Mouse (Mus musculus): ENCODE data around the gene Ncam1. TPM values are rescaled to one million over a fixed set of nuclear protein-coding genes. Genes with fewer than 3 reads are reported as not detected.

Gene Ncam1
- polyA plus RNA-seq, 1 experiment from 2014 or later: 71.0 TPM

- no peak for TF ChIP-seq CTCF (IDR thresholded peaks at IDR 0.05)
- no peak for ATAC-seq
- DNase-seq (ENCODE audit: low read depth, low spot score): no peak
- H3K27me3 ChIP-seq: no peaks in the 10 kb centered on the region
- in situ Hi-C loops (cut with MboI; ENCODE audit: low pct_unique_long_range_greater_than_20kb): no loop called here
- POLR2A ChIA-PET: no interaction called here
- CTCF ChIA-PET: interaction anchor here (1.0 kb wide), 1 partner anchor 57 kb away, joined by 3 read pairs; no protein-coding TSS in a partner anchor
These were observed 140.3 kb downstream of the Ncam1 start for GRCm38 (mm10) chr9:49658381-49658856.

DNA sequence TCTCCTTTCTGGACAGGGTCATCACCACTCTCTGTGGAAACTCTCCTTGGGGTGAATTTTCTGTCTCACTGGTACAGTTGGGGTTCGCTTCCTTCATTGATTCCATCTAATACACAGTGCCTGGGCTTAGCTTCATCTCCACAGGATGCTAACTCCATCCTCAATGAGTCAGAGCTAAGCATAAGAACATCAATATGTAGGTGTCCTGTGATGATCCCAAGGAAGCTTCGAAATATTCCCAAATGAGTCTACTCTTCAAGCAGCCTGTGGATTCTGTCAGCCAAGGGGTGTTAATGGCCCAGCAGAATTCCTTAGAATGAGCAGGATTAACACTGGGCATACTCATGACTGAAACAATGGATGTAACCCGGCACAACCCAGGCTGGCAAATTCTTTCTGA lies 144.3 kb downstream of the Ncam1 start:
- CTCF ChIA-PET: interaction anchor here (1.0 to 1.6 kb wide), 2 partner anchors 12 to 15 kb away, joined by 3 to 4 read pairs; no protein-coding TSS in a partner anchor
- TF ChIP-seq CTCF (IDR thresholded peaks at IDR 0.05): no peak

GRCm38 (mm10) chr9:49653478-49654245 lies 145.1 kb downstream of the Ncam1 start:
- in situ Hi-C loops (cut with MboI; ENCODE audit: low pct_unique_long_range_greater_than_20kb): no loop called here
- POLR2A ChIA-PET: no interaction called here
- H3K27me3 ChIP-seq: no peaks in the 10 kb centered on the region
- DNase-seq (ENCODE audit: low read depth, low spot score): no peak
- ATAC-seq: no peak
- no peak for TF ChIP-seq CTCF (IDR thresholded peaks at IDR 0.05)
- CTCF ChIA-PET: interaction anchor here (1.6 kb wide), 1 partner anchor 15 kb away, joined by 3 read pairs; no protein-coding TSS in a partner anchor

More for the DNA sequence above, 144.3 kb downstream of the Ncam1 start:
- DNase-seq (ENCODE audit: low read depth, low spot score) (no peak), ATAC-seq (no peak)
- POLR2A ChIA-PET: no interaction called here
- no peaks in the 10 kb centered on the region for H3K27me3 ChIP-seq
- in situ Hi-C loops (cut with MboI; ENCODE audit: low pct_unique_long_range_greater_than_20kb): no loop called here

- DNase-seq (ENCODE audit: low read depth, low spot score): no peak
- H3K27me3 ChIP-seq: no peaks in the 10 kb centered on the region
- CTCF ChIA-PET: no interaction called here
- TF ChIP-seq CTCF (IDR thresholded peaks at IDR 0.05): no peak
- in situ Hi-C loops (cut with MboI; ENCODE audit: low pct_unique_long_range_greater_than_20kb): no loop called here
- POLR2A ChIA-PET: no interaction called here
- no peak for ATAC-seq
These were observed 154.4 kb downstream of the Ncam1 start for GRCm38 (mm10) chr9:49644296-49644695.

DNA sequence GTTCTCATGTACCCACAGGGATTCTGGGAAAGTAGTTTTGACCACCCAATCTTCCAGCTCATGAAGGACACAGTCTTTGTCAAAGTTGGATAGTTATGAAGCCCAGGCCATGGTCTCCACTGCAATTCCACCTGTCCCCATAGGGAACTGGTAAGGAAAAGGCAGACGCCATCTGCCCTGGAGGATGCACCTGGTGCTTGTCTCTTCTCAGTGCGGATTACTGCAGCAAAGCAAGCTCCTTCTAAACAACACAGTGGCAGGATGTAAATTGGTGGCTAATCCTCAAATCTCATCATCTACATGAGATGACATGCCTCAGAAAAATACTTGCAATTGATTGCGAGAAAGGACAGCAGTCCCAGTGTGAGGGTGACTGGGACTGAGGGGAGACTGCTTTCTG lies 158.0 kb downstream of the Ncam1 start:
- ChIA-PET CTCF (interaction anchor here (1.0 to 1.1 kb wide), 2 partner anchors 8 to 21 kb away, joined by 3 read pairs; no protein-coding TSS in a partner anchor), POLR2A (no interaction called here)
- DNase-seq (ENCODE audit: low read depth, low spot score) (no peak), ATAC-seq (no peak)
- TF ChIP-seq CTCF (IDR thresholded peaks at IDR 0.05): no peak
- in situ Hi-C loops (cut with MboI; ENCODE audit: low pct_unique_long_range_greater_than_20kb): no loop called here
- no peaks in the 10 kb centered on the region for H3K27me3 ChIP-seq

DNA sequence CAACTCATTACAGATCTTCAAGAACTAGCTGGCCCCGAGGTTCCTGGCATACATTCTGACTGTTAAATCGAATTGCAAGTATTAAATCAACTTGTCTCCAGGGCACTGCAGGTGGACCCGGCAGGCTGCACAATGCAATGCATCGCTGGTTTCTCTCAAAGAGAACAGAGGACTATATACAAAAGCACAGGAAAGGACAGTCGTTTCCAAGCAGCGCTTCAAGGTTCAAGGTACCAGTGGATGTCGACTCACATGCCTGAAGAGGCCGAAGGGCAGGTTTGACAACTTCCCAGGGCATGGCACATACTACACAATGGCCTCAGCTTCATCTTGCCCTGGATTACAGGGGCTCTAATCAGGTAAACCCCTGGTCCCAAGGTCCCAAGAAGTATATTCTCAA lies 158.6 kb downstream of the Ncam1 start:
- CTCF ChIA-PET: no interaction called here
- TF ChIP-seq CTCF (IDR thresholded peaks at IDR 0.05): no peak
- no peaks in the 10 kb centered on the region for H3K27me3 ChIP-seq
- ATAC-seq (no peak), DNase-seq (ENCODE audit: low read depth, low spot score) (no peak)
- in situ Hi-C loops (cut with MboI; ENCODE audit: low pct_unique_long_range_greater_than_20kb): no loop called here
- POLR2A ChIA-PET: no interaction called here

DNA sequence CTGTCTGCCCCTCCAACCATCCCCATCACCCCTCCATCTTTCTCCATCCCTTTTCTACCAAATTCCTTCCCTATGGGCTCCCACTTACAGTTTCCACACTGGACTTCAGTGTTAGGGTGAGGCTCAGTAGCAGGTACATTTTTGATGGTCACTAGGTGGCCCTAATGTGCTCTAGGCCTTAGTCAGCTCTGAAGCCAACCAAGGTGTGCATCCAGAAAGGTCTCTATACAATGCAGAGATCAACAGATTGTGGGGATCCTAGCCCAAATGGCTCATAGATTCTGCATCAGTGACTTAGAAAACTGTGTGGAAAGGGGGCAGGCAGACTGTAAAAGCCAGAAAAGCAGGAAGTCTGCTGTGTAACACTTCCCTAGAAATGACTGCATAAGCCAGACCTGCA lies 160.8 kb downstream of the Ncam1 start:
- ChIA-PET CTCF (no interaction called here), POLR2A (no interaction called here)

DNA sequence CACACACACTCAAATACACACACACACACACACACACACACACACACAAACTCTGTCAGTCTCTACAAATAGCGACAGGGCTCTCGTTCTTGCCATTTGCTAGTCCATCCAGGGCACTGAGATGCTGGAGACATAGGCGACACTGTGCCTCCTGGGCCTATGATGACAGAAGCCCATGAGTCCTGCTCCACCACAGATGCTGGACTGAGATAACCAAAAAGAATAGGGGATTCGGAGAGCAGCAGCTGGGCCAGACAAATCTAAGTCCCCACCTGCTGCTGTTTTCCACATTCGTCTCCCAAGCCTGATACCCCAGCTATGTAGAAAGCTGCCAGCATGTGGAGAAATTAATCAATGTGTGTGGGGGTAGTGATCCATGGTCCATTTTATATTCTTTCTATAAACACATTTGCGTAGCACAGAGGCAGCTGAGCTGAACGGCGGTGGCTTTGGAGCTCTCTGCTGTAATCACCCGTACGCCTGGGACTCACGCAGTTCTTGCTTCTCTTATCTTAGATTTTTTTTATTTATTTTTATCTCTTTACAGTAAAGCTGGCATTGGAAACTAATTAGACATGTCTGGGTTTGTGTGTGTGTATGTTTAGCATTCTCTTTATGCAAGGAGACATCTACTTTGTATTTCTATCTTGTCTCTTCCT lies 162.9 kb downstream of the Ncam1 start:
- in situ Hi-C loops (cut with MboI; ENCODE audit: low pct_unique_long_range_greater_than_20kb): no loop called here
- ATAC-seq (no peak), DNase-seq (ENCODE audit: low read depth, low spot score) (no peak)
- TF ChIP-seq CTCF (IDR thresholded peaks at IDR 0.05): no peak
- CTCF ChIA-PET: no interaction called here
- H3K27me3 ChIP-seq: no peaks in the 10 kb centered on the region
- POLR2A ChIA-PET: no interaction called here

More for the DNA sequence above, 160.8 kb downstream of the Ncam1 start:
- ATAC-seq (no peak), DNase-seq (ENCODE audit: low read depth, low spot score) (no peak)
- in situ Hi-C loops (cut with MboI; ENCODE audit: low pct_unique_long_range_greater_than_20kb): no loop called here
- H3K27me3 ChIP-seq: no peaks in the 10 kb centered on the region
- peak; percentile 25 for TF ChIP-seq CTCF (IDR thresholded peaks at IDR 0.05)

- CTCF ChIA-PET: interaction anchor here (1.0 to 2.1 kb wide), 4 partner anchors 9 to 518 kb away, joined by 3 to 8 read pairs (median 4); no protein-coding TSS in a partner anchor
- H3K27me3 ChIP-seq: no peaks in the 10 kb centered on the region
- DNase-seq (ENCODE audit: low read depth, low spot score) (no peak), ATAC-seq (no peak)
- TF ChIP-seq CTCF (IDR thresholded peaks at IDR 0.05): no peak
- POLR2A ChIA-PET: no interaction called here
- in situ Hi-C loops (cut with MboI; ENCODE audit: low pct_unique_long_range_greater_than_20kb): no loop called here
These were observed 166.1 kb downstream of the Ncam1 start for GRCm38 (mm10) chr9:49632591-49632990.

GRCm38 (mm10) chr9:49630336-49630735 lies 168.4 kb downstream of the Ncam1 start:
- ChIA-PET POLR2A (interaction anchor here (0.6 kb wide), 1 partner anchor 268 kb away, joined by 3 read pairs; no protein-coding TSS in a partner anchor), CTCF (no interaction called here)
- DNase-seq (ENCODE audit: low read depth, low spot score) (no peak), ATAC-seq (no peak)
- no peak for TF ChIP-seq CTCF (IDR thresholded peaks at IDR 0.05)
- H3K27me3 ChIP-seq: no peaks in the 10 kb centered on the region
- in situ Hi-C loops (cut with MboI; ENCODE audit: low pct_unique_long_range_greater_than_20kb): no loop called here

GRCm38 (mm10) chr9:49624910-49625309 lies 173.8 kb downstream of the Ncam1 start:
- CTCF ChIA-PET: interaction anchor here (1.0 to 1.4 kb wide), 2 partner anchors 11 to 14 kb away, joined by 3 to 4 read pairs; no protein-coding TSS in a partner anchor
- POLR2A ChIA-PET: no interaction called here
- in situ Hi-C loops (cut with MboI; ENCODE audit: low pct_unique_long_range_greater_than_20kb): loop anchor here (10.0 kb wide), 1 partner anchor 550 kb away; no protein-coding TSS in a partner anchor
- H3K27me3 ChIP-seq: no peaks in the 10 kb centered on the region
- TF ChIP-seq CTCF (IDR thresholded peaks at IDR 0.05): no peak
- DNase-seq (ENCODE audit: low read depth, low spot score): no peak
- ATAC-seq: no peak
